Mouse (Mus musculus) ES-E14 (cell line): ENCODE data around the gene Smarca5. TPM values are rescaled to one million over a fixed set of nuclear protein-coding genes. Genes with fewer than 3 reads are reported as not detected.

Source experiments
- DNase-seq: peaks from one replicate; pipeline ENCODE4 v3.0.0-alpha.2; 2013; ENCODE audit warnings: low read depth, low spot score
- H3K27ac ChIP-seq: 2 replicates; pipeline ENCODE4 v1.5.1; 2012; ENCODE audit warnings: low read depth, mild to moderate bottlenecking, low read length, moderate library complexity, mixed read lengths; ENCODE audit not compliant: poor library complexity, insufficient read depth, severe bottlenecking
- H3K36me3 ChIP-seq: 2 replicates; pipeline ENCODE4 v1.6.1; 2012; ENCODE audit warnings: mild to moderate bottlenecking, low read length, moderate library complexity, mixed read lengths; ENCODE audit not compliant: control insufficient read depth, poor library complexity, insufficient read depth, severe bottlenecking
- H3K4me1 ChIP-seq, 2 experiments: fragments of 150-350 bp in 1 of 2; sonication (generic) in 1 of 2; 2 replicates each; pipeline ENCODE4 v1.6.1; 2012; ENCODE audit warnings: low read length in 2 of 2, mild to moderate bottlenecking in 1 of 2, mixed read lengths in 1 of 2; ENCODE audit not compliant: control insufficient read depth in 2 of 2, insufficient read depth in 2 of 2, poor library complexity in 1 of 2
- H3K4me3 ChIP-seq, 2 experiments: fragments of 150-350 bp in 1 of 2; sonication (generic) in 1 of 2; 2 replicates each; pipeline ENCODE4 v1.5.1; 2012; ENCODE audit warnings: low read length in 2 of 2, low read depth in 1 of 2, mild to moderate bottlenecking in 1 of 2, mixed read lengths in 1 of 2; ENCODE audit not compliant: insufficient read depth in 1 of 2, poor library complexity in 1 of 2, severe bottlenecking in 1 of 2
- H3K9ac ChIP-seq: 2 replicates; pipeline ENCODE4 v1.6.1; 2012; ENCODE audit warnings: low read depth, mild to moderate bottlenecking, low read length, mixed read lengths; ENCODE audit not compliant: poor library complexity, insufficient read depth, severe bottlenecking
- H3K9me3 ChIP-seq: fragments of 150-350 bp; sonication (generic); 2 replicates; pipeline ENCODE4 v1.6.1; 2012; ENCODE audit warnings: low read depth, mild to moderate bottlenecking, low read length; ENCODE audit not compliant: control insufficient read depth, insufficient read depth
- CHD2 ChIP-seq: IDR thresholded peaks from 2 replicates; pipeline ENCODE4 v1.6.1; 2014; ENCODE audit warnings: mild to moderate bottlenecking, low read depth, low read length, inconsistent platforms
- HCFC1 ChIP-seq: IDR thresholded peaks from 2 replicates; pipeline ENCODE4 v1.6.1; 2012; ENCODE audit warnings: low read length, inconsistent platforms, borderline replicate concordance; ENCODE audit not compliant: insufficient read depth
- MAFK ChIP-seq: IDR thresholded peaks from 2 replicates; pipeline ENCODE4 v1.6.1; 2014; ENCODE audit warnings: mild to moderate bottlenecking, low read depth, low read length, inconsistent platforms; ENCODE audit not compliant: insufficient read depth
- ZC3H11A ChIP-seq: IDR thresholded peaks from 2 replicates; pipeline ENCODE4 v1.6.1; 2012; ENCODE audit warnings: low read depth, mild to moderate bottlenecking, inconsistent platforms, low read length, borderline replicate concordance
- ZNF384 ChIP-seq: IDR thresholded peaks from 2 replicates; pipeline ENCODE4 v1.6.1; 2012; ENCODE audit warnings: low read depth, low read length, inconsistent platforms
- in situ Hi-C, 2 experiments: fragments of 600-800 bp; cut with MboI; formaldehyde crosslinking; loops; one replicate each; pipeline ENCODE4 v1.15.1; 2025; ENCODE audit warnings: low sequenced_read_pairs in 2 of 2, inconsistent platforms in 1 of 2; ENCODE audit not compliant: unreplicated experiment in 2 of 2
- total RNA-seq: library from RNA; depleted of rRNA; stranded (reverse); fragments of 300-350 nt; gene quantifications from 2 replicates; pipeline ENCODE4 v1.2.3, GENCODE M21; 2012; rRNA removed

The Smarca5 gene
- total RNA-seq, 1 experiment = 103 TPM

DNA sequence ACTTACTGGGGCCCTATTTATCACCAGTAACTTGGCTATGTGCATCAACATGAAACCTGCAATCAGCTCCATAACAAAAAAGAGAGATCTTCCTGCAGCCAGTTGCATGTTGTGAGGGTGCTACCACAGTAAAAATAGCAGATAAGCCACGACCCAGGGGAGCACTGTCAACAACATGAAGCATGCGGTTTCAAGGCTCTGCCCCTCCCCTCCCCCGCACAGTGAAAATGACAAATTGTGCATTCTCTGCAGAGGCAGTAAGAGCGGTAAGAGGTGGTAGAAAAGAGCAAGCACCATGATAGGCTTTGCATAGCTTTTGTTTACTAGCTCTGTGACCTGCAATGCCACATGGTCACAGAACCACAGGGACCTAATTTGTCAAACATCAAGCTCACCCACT lies 81.7 kb downstream of the Smarca5 start:
- Histone ChIP-seq H3K27ac (no peak overlapping the region), H3K9ac (no peak overlapping the region), H3K36me3 (no peaks in the 10 kb centered on the region), H3K4me1 (no peaks in the 10 kb centered on the region), H3K4me3 (no peak overlapping the region), H3K9me3 (no peaks in the 10 kb centered on the region)
- TF ChIP-seq HCFC1 = no peak
- TF ChIP-seq CHD2 = no peak
- TF ChIP-seq ZNF384 = no peak
- no peak for TF ChIP-seq MAFK
- no peak for TF ChIP-seq ZC3H11A
- no peak for DNase-seq
- in situ Hi-C loops = no loop called here

Other genes with a start within 250 kb of the Smarca5 start
- gene Gypa, start 245.7 kb downstream of the Smarca5 start, total RNA-seq = 0.09 and 0.21 TPM in 2 replicates
- gene Frem3, start 128.4 kb downstream of the Smarca5 start, total RNA-seq = not detected in 2 replicates
- 55.1 and 70.9 TPM in 2 replicates for gene Gab1, start 141.0 kb upstream of the Smarca5 start, total RNA-seq